Mouse (Mus musculus): Measurements from ENCODE around the gene Tmem8. TPM values are rescaled to one million over a fixed set of nuclear protein-coding genes. Genes with fewer than 3 reads are reported as not detected.
"Not testable (repeated sequence)": the region's sequence is repeated elsewhere in the genome, so short reads cannot be mapped to it uniquely, and the experiment has no call there.

Gene Tmem8
- polyA plus RNA-seq, 1 experiment: not detected

DNA sequence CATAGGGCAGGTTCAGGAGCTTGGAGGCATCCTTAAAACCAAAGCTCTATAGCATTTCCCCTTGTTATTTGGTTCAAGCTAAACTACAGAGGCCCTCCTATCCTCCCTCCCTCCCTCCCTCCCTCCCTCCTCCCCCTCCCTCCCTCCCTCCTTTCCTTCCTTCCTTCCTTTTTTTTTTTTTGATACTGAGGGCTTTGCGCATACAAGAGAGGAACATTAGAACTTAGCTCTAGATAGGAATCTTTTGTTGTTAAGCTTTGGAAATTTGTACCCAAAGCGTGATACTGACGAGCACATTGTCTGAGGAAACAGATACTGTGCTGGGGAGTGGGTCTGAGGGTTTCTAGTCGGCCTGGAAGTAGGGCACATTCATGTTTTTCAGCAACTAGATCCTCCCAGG lies 7.5 kb upstream of the Tmem8 start:
- TF ChIP-seq CTCF (IDR thresholded peaks at IDR 0.05; ENCODE audit: insufficient read depth, low read depth, low read length): no peak
- TF ChIP-seq POLR2A (IDR thresholded peaks at IDR 0.05; ENCODE audit: insufficient read depth, low read depth, low read length): no peak
- 0 out of 2 replicates have a peak, but pooled peaks cover 2% of the 10 kb centered on the region for H3K4me1 ChIP-seq (ENCODE audit: control insufficient read depth, insufficient read depth, low read length)
- H3K27ac ChIP-seq (ENCODE audit: insufficient read depth, low read depth, low read length): no peak overlapping the region
- no peak overlapping the region for H3K4me3 ChIP-seq (ENCODE audit: insufficient read depth, low read depth, low read length)
- 66% methylated on average over 4 of the region's 4 CpGs for WGBS

DNA sequence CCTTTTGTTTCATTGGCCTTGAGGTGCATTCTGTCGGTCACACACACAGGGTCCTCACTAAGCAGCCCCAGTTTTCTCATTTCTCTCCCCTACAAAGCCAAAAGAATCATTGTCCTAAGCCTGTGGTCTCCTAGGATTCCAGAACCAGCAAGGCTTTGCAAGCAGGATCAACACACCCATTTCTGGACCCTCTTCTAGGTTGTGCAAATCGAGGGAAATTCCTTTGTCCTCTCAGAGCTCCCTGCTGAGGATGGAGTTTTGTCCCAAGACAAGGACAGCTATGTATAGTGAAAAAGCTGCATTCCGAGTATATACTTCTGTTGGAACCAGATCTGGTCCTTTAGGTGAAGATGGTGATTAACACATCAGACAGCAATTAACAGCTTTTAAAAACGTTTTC lies 2.9 kb upstream of the Tmem8 start:
- WGBS: 26% methylated on average over 4 of the region's 4 CpGs

DNA sequence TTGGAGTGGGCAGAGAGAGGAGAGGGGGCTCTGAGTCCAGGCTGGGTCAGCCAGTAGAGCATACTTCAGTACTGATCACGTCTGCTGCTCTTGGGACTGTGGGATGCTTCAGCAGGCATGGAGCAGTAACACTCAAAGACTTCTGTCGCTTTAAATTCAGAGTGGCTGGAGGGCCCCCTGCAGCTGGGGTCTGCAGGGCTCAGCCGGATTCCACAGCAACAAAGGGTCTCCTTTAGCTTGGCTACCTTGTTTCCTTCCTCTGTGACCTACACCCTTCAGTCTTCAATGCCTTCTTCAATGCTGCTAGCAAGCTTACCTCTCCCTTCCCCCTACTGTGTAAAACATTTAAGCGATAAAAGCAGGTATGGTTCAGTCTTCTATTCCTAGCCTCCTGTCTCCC lies 2.1 kb upstream of the Tmem8 start:
- TF ChIP-seq CTCF (IDR thresholded peaks at IDR 0.05; ENCODE audit: insufficient read depth, low read depth, low read length) (no peak), POLR2A (IDR thresholded peaks at IDR 0.05; ENCODE audit: insufficient read depth, low read depth, low read length) (no peak)
- WGBS: 55% methylated on average over 4 of the region's 4 CpGs
- Histone ChIP-seq H3K27ac (ENCODE audit: insufficient read depth, low read depth, low read length) (no peak overlapping the region), H3K4me3 (ENCODE audit: insufficient read depth, low read depth, low read length) (no peak overlapping the region), H3K4me1 (ENCODE audit: control insufficient read depth, insufficient read depth, low read length) (peaks cover 8% of the 10 kb centered on the region)

More for the DNA sequence above, 2.9 kb upstream of the Tmem8 start:
- peaks cover 8% of the 10 kb centered on the region for H3K4me1 ChIP-seq (ENCODE audit: control insufficient read depth, insufficient read depth, low read length)
- TF ChIP-seq CTCF (IDR thresholded peaks at IDR 0.05; ENCODE audit: insufficient read depth, low read depth, low read length): no peak
- TF ChIP-seq POLR2A (IDR thresholded peaks at IDR 0.05; ENCODE audit: insufficient read depth, low read depth, low read length): no peak
- H3K4me3 ChIP-seq (ENCODE audit: insufficient read depth, low read depth, low read length): no peak overlapping the region
- H3K27ac ChIP-seq (ENCODE audit: insufficient read depth, low read depth, low read length): no peak overlapping the region

DNA sequence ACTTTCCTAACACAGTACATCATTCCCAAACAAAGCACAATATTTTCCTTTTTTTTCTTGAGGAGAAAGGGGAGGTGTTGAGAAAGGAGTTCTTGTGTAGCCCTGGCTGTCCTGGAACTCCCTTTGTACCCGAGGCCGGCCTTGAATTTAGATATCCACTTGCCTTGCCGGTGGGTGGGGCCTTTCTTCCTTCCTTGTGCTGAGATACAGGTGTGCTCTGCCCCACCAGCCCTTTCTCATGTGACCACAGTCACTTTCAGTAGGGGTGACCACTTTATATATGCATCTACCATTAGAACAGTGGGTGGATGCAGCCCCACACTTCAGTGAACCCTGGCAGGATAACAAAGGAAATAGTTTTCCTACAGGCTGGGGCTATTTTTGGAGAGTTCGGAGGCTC lies 1.4 kb upstream of the Tmem8 start:
- no peak for TF ChIP-seq CTCF (IDR thresholded peaks at IDR 0.05; ENCODE audit: insufficient read depth, low read depth, low read length)
- no peak for TF ChIP-seq POLR2A (IDR thresholded peaks at IDR 0.05; ENCODE audit: insufficient read depth, low read depth, low read length)
- Histone ChIP-seq H3K4me1 (ENCODE audit: control insufficient read depth, insufficient read depth, low read length) (peaks cover 8% of the 10 kb centered on the region), H3K27ac (ENCODE audit: insufficient read depth, low read depth, low read length) (no peak overlapping the region), H3K4me3 (ENCODE audit: insufficient read depth, low read depth, low read length) (no peak overlapping the region)
- 45% methylated on average over 4 of the region's 4 CpGs for WGBS

DNA sequence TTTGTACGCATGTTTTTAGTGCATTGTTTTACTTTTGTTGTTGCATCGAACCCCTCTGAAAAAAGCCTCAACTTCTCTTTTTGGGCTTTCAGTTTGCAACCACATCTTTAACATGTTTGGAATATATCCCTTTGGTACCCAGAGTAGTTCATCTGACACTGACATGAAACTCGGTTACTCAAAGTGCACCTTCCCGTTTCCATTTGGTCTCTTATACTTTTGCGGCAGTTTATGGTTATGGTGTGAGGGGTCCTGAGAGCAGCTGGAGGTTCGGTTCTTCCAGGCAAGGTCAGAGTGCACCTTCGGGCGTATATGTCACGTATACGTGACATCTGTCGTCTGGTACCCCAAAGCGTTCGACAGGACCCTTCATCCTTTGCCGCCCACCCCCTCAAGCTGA lies 348 bp upstream of the Tmem8 start:
- Histone ChIP-seq H3K4me3 (ENCODE audit: insufficient read depth, low read depth, low read length) (peak overlapping the region; percentile 59), H3K27ac (ENCODE audit: insufficient read depth, low read depth, low read length) (peak overlapping the region; percentile 38; the same call in 1 of the 2 replicates), H3K4me1 (ENCODE audit: control insufficient read depth, insufficient read depth, low read length) (peaks cover 8% of the 10 kb centered on the region)
- 23% methylated on average over 14 of the region's 14 CpGs for WGBS
- no peak for TF ChIP-seq CTCF (IDR thresholded peaks at IDR 0.05; ENCODE audit: insufficient read depth, low read depth, low read length)
- no peak for TF ChIP-seq POLR2A (IDR thresholded peaks at IDR 0.05; ENCODE audit: insufficient read depth, low read depth, low read length)

DNA sequence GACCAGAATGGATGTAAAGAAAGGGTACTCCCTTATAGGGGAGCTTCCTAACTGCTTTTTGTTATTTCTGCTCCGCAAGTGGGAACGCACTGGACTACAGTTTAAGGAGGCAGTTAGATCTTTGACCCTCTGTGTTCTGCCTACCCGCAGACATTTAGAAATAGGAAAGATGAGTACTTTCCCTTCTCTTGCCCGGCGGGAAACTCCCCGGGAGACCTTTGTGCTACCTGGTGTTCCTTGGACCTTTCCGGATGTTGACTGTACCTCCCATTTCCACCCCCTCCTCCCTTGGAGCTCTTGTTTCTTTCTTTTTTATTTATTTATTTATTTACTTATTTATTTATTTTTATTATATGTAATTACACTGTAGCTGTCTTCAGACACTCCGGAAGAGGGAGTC lies 962 bp downstream of the Tmem8 start:
- WGBS: 12% methylated on average over 8 of the region's 8 CpGs
- Histone ChIP-seq H3K4me1 (ENCODE audit: control insufficient read depth, insufficient read depth, low read length) (peaks cover 8% of the 10 kb centered on the region), H3K4me3 (ENCODE audit: insufficient read depth, low read depth, low read length) (peak overlapping the region; percentile 59), H3K27ac (ENCODE audit: insufficient read depth, low read depth, low read length) (0 out of 2 replicates have a peak overlapping the region, but pooled peaks have one; percentile 14)
- TF ChIP-seq CTCF (IDR thresholded peaks at IDR 0.05; ENCODE audit: insufficient read depth, low read depth, low read length) (no peak), POLR2A (IDR thresholded peaks at IDR 0.05; ENCODE audit: insufficient read depth, low read depth, low read length) (no peak)

DNA sequence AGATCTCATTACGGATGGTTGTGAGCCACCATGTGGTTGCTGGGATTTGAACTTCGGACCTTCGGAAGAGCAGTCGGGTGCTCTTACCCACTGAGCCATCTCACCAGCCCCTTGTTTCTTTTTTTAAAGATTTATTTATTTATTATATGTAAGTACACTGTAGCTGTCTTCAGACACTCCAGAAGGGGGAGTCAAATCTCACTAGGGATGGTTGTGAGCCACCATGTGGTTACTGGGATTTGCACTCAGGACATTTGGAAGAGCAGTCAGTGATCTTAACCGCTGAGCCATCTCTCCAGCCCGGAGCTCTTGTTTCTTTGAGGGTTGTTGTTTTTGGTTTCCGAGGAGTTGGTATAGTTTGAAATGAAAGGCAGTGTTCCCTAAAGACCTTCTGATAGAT lies 1.4 kb downstream of the Tmem8 start:
- H3K4me3 ChIP-seq (ENCODE audit: insufficient read depth, low read depth, low read length); H3K27ac ChIP-seq (ENCODE audit: insufficient read depth, low read depth, low read length); H3K4me1 ChIP-seq (ENCODE audit: control insufficient read depth, insufficient read depth, low read length): not testable (repeated sequence)
- 60% methylated on average over 7 of the region's 7 CpGs for WGBS

DNA sequence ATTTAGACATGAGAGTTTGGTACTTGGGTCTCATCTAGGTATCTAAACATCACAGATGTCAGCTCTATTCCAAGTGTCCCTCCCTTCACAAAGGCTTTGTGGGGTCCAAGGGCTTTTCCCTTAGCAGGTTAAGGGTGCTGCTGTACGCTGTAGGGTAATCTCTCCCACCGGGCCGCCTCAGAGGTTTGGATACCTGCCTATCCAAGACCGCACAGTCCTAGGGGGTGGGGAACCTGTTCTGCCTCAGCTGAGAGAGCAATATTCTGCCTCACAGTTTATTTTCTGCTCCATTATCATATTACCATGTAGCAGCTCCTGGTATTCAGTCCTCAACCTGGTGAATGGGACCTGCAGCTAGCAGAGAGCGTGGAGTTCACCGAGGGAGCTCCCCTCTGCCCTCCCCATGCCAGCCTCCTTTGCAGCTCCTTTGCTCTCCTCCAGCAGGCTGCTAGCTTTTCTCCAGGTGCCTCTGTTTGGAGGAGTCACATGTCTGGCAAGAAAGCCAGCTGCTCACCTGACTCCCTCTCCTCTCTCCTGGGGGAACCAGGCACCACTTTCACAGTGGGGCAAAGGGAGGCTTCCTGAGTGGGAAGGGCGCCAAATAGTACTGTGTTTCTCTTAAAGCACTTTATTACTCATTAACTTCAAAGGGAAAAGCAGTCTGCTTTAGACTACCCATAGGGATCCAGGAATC lies 2.3 kb downstream of the Tmem8 start:
- 91% methylated on average over 7 of the region's 7 CpGs for WGBS
- Histone ChIP-seq H3K4me1 (ENCODE audit: control insufficient read depth, insufficient read depth, low read length) (peaks cover 14% of the 10 kb centered on the region), H3K27ac (ENCODE audit: insufficient read depth, low read depth, low read length) (no peak overlapping the region), H3K4me3 (ENCODE audit: insufficient read depth, low read depth, low read length) (no peak overlapping the region)
- TF ChIP-seq POLR2A (IDR thresholded peaks at IDR 0.05; ENCODE audit: insufficient read depth, low read depth, low read length) (no peak), CTCF (IDR thresholded peaks at IDR 0.05; ENCODE audit: insufficient read depth, low read depth, low read length) (no peak)

DNA sequence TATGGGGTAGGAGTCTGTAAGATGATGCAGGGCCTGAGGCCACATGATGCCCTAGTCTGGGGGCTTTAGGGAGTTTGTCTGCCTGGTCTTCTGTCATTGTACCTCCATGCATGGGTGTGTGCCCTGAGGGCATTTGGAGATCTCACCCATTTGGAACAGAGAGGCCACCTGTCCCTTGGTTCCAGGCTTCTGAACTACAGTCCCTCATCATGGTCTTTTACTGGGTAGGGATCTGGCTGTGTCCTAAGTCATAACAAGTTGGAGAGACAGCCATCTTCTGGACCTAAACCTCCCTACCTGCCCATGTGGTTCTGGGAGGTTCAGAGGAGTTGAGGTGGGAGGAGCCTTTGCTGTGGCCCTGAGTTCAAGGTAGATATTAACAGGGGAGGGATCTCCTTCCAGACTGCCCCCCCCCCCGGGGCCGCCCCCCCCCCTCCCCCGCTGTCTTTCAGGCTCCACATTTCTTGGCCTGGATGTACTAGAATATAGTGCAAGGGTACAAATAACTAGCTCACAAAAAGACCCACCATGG lies 2.9 kb downstream of the Tmem8 start:
- Histone ChIP-seq H3K27ac (ENCODE audit: insufficient read depth, low read depth, low read length) (no peak overlapping the region), H3K4me1 (ENCODE audit: control insufficient read depth, insufficient read depth, low read length) (peaks cover 19% of the 10 kb centered on the region), H3K4me3 (ENCODE audit: insufficient read depth, low read depth, low read length) (no peak overlapping the region)
- TF ChIP-seq CTCF (IDR thresholded peaks at IDR 0.05; ENCODE audit: insufficient read depth, low read depth, low read length) (no peak), POLR2A (IDR thresholded peaks at IDR 0.05; ENCODE audit: insufficient read depth, low read depth, low read length) (no peak)
- WGBS: 52% methylated on average over 3 of the region's 3 CpGs

All from olfactory bulb, adult 2 months (tissue).